Mouse (Mus musculus): Measurements from ENCODE around the gene Olfr1013. TPM values are rescaled to one million over a fixed set of nuclear protein-coding genes. Genes with fewer than 3 reads are reported as not detected.

The Olfr1013 gene
- polyA plus RNA-seq (2014; fragmentation: Nextera tagmentation; extraction: Ambion mirVana), result not detected in 2 replicates

GRCm38 (mm10) chr2:85766798-85767197, at the start of gene Olfr1013:
Gene Olfr1013 (plus strand): TSS chr2:85767098.
- Histone ChIP-seq H3K4me3 (ENCODE audit: low read depth, low read length) (no peak within 1 kb of the TSS), H3K9ac (ENCODE audit: low read length) (no peak within 1 kb of the TSS), H3K4me2 (ENCODE audit: low read length) (no peak within 1 kb of the TSS), H3K27me3 (replicated peaks; ENCODE audit: control insufficient read depth, insufficient read depth, low read length) (no peaks in the 10 kb centered on the region), H3K36me3 (ENCODE audit: control insufficient read depth, insufficient read depth, low read length) (no peaks in the 10 kb centered on the region), H3K4me1 (ENCODE audit: control insufficient read depth, insufficient read depth, low read length) (no peaks in the 10 kb centered on the region), H3K27ac (ENCODE audit: low read depth, low read length) (no peak within 1 kb of the TSS), H3K9me3 (replicated peaks; ENCODE audit: control insufficient read depth, low read length) (no peaks in the 10 kb centered on the region)
- DNase-seq (ENCODE audit: low spot score) (no peak), ATAC-seq (no peak)

GRCm38 (mm10) chr2:85725793-85726192, 41.1 kb upstream of the Olfr1013 start:
- ATAC-seq, result peak; percentile 44; the same call in 1 of the 2 replicates
- H3K27ac ChIP-seq (ENCODE audit: low read depth, low read length), result no peak overlapping the region
- no peaks in the 10 kb centered on the region for H3K4me1 ChIP-seq (ENCODE audit: control insufficient read depth, insufficient read depth, low read length)
- H3K9me3 ChIP-seq (replicated peaks; ENCODE audit: control insufficient read depth, low read length), result no peaks in the 10 kb centered on the region
- 17% methylated on average over 3 of the region's 3 CpGs for WGBS
- H3K9ac ChIP-seq (ENCODE audit: low read length), result no peak overlapping the region
- H3K4me3 ChIP-seq (ENCODE audit: low read depth, low read length), result no peak overlapping the region
- H3K4me2 ChIP-seq (ENCODE audit: low read length), result no peak overlapping the region
- DNase-seq (ENCODE audit: low spot score), result peak; percentile 75
- no peaks in the 10 kb centered on the region for H3K36me3 ChIP-seq (ENCODE audit: control insufficient read depth, insufficient read depth, low read length)
- H3K27me3 ChIP-seq (replicated peaks; ENCODE audit: control insufficient read depth, insufficient read depth, low read length), result no peaks in the 10 kb centered on the region

- Histone ChIP-seq H3K9ac (ENCODE audit: low read length) (no peak overlapping the region), H3K36me3 (ENCODE audit: control insufficient read depth, insufficient read depth, low read length) (no peaks in the 10 kb centered on the region), H3K4me2 (ENCODE audit: low read length) (no peak overlapping the region), H3K4me3 (ENCODE audit: low read depth, low read length) (no peak overlapping the region), H3K4me1 (ENCODE audit: control insufficient read depth, insufficient read depth, low read length) (no peaks in the 10 kb centered on the region), H3K27ac (ENCODE audit: low read depth, low read length) (no peak overlapping the region), H3K9me3 (replicated peaks; ENCODE audit: control insufficient read depth, low read length) (no peaks in the 10 kb centered on the region), H3K27me3 (replicated peaks; ENCODE audit: control insufficient read depth, insufficient read depth, low read length) (no peaks in the 10 kb centered on the region)
- WGBS, result 82% methylated on average over 4 of the region's 4 CpGs
- DNase-seq (ENCODE audit: low spot score) (no peak), ATAC-seq (no peak)
Measured at GRCm38 (mm10) chr2:85753822-85754221, 13.1 kb upstream of the Olfr1013 start.

GRCm38 (mm10) chr2:85762666-85763065, 4.2 kb upstream of the Olfr1013 start, which contains the start of gene Olfr1012:
Gene Olfr1012 (minus strand): TSS chr2:85762766.
- H3K4me3 ChIP-seq (ENCODE audit: low read depth, low read length), result no peak within 1 kb of the TSS
- no peak for DNase-seq (ENCODE audit: low spot score)
- H3K27me3 ChIP-seq (replicated peaks; ENCODE audit: control insufficient read depth, insufficient read depth, low read length), result no peaks in the 10 kb centered on the region
- no peaks in the 10 kb centered on the region for H3K36me3 ChIP-seq (ENCODE audit: control insufficient read depth, insufficient read depth, low read length)
- no peaks in the 10 kb centered on the region for H3K4me1 ChIP-seq (ENCODE audit: control insufficient read depth, insufficient read depth, low read length)
- no peak within 1 kb of the TSS for H3K4me2 ChIP-seq (ENCODE audit: low read length)
- ATAC-seq, result no peak
- H3K9me3 ChIP-seq (replicated peaks; ENCODE audit: control insufficient read depth, low read length), result no peaks in the 10 kb centered on the region
- H3K9ac ChIP-seq (ENCODE audit: low read length), result no peak within 1 kb of the TSS
- 73% methylated on average over 1 of the region's 1 CpGs for WGBS
- no peak within 1 kb of the TSS for H3K27ac ChIP-seq (ENCODE audit: low read depth, low read length)

DNA sequence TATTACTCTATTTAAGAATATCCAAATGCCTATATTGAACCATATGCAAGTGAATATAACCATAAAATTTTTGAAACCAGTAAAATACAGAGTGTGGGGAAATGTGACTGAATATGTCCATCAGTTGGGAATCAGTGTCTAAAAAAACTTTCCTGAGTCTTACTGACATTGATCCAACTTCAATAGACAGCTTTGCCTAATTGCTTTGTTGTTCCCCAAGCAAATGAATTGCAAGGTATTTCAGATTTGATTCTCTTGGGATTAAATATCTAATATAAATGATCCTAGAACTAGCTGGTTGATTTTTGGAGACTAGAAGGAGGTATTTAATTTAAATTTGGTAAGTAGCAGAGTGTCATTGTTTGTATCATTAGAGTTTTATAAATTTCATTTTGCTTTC, 5.5 kb downstream of the Olfr1013 start, which contains the start of gene Olfr1014:
TSS of gene Olfr1014 (plus strand) at position 301 of the 400 bp plus-strand sequence.
- Histone ChIP-seq H3K9me3 (replicated peaks; ENCODE audit: control insufficient read depth, low read length) (no peaks in the 10 kb centered on the region), H3K9ac (ENCODE audit: low read length) (no peak within 1 kb of the TSS), H3K4me3 (ENCODE audit: low read depth, low read length) (no peak within 1 kb of the TSS), H3K27ac (ENCODE audit: low read depth, low read length) (no peak within 1 kb of the TSS), H3K27me3 (replicated peaks; ENCODE audit: control insufficient read depth, insufficient read depth, low read length) (no peaks in the 10 kb centered on the region), H3K4me2 (ENCODE audit: low read length) (no peak within 1 kb of the TSS), H3K4me1 (ENCODE audit: control insufficient read depth, insufficient read depth, low read length) (no peaks in the 10 kb centered on the region), H3K36me3 (ENCODE audit: control insufficient read depth, insufficient read depth, low read length) (no peaks in the 10 kb centered on the region)
- ATAC-seq (no peak), DNase-seq (ENCODE audit: low spot score) (no peak)

DNA sequence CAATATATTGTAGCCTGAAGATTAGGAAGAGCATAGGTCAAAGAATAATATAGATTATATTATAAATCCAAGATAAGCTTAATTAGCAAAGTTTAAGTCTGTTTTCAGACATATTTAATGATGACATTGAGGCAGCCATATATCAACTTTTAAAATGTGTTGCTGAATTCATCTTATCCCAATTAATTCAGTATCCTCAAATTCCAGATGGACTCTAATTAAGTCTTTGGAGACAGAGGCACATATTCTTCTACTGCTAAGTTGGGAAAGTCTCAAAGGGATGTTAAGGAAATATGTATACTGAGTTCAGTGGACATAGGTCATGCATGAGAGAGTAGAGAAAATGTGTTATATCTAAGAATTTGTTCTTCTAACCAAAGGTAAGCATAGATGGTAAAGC, 14.8 kb downstream of the Olfr1013 start, which contains the start of gene Olfr1015:
TSS of gene Olfr1015 (plus strand) at position 301 of the 400 bp plus-strand sequence.
- DNase-seq (ENCODE audit: low spot score), result no peak
- Histone ChIP-seq H3K27ac (ENCODE audit: low read depth, low read length) (no peak within 1 kb of the TSS), H3K4me1 (ENCODE audit: control insufficient read depth, insufficient read depth, low read length) (no peaks in the 10 kb centered on the region), H3K9ac (ENCODE audit: low read length) (no peak within 1 kb of the TSS), H3K4me3 (ENCODE audit: low read depth, low read length) (no peak within 1 kb of the TSS), H3K27me3 (replicated peaks; ENCODE audit: control insufficient read depth, insufficient read depth, low read length) (no peaks in the 10 kb centered on the region), H3K36me3 (ENCODE audit: control insufficient read depth, insufficient read depth, low read length) (no peaks in the 10 kb centered on the region), H3K9me3 (replicated peaks; ENCODE audit: control insufficient read depth, low read length) (no peaks in the 10 kb centered on the region), H3K4me2 (ENCODE audit: low read length) (no peak within 1 kb of the TSS)
- ATAC-seq, result no peak

- H3K36me3 ChIP-seq (ENCODE audit: control insufficient read depth, insufficient read depth, low read length), result no peaks in the 10 kb centered on the region
- H3K4me3 ChIP-seq (ENCODE audit: low read depth, low read length), result no peak overlapping the region
- no peak overlapping the region for H3K27ac ChIP-seq (ENCODE audit: low read depth, low read length)
- H3K4me2 ChIP-seq (ENCODE audit: low read length), result no peak overlapping the region
- DNase-seq (ENCODE audit: low spot score) (peak; percentile 3), ATAC-seq (no peak; the same call in 1 of the 2 replicates)
- H3K9me3 ChIP-seq (replicated peaks; ENCODE audit: control insufficient read depth, low read length), result no peaks in the 10 kb centered on the region
- 19% methylated on average over 2 of the region's 2 CpGs for WGBS
- no peak overlapping the region for H3K9ac ChIP-seq (ENCODE audit: low read length)
- no peaks in the 10 kb centered on the region for H3K27me3 ChIP-seq (replicated peaks; ENCODE audit: control insufficient read depth, insufficient read depth, low read length)
- H3K4me1 ChIP-seq (ENCODE audit: control insufficient read depth, insufficient read depth, low read length), result no peaks in the 10 kb centered on the region
Measured at GRCm38 (mm10) chr2:85792331-85792730, 25.4 kb downstream of the Olfr1013 start.

GRCm38 (mm10) chr2:85802444-85802843, 35.5 kb downstream of the Olfr1013 start, which contains the start of gene Olfr1016:
Gene Olfr1016 (minus strand): TSS chr2:85802544.
- Histone ChIP-seq H3K27ac (ENCODE audit: low read depth, low read length) (no peak within 1 kb of the TSS), H3K4me1 (ENCODE audit: control insufficient read depth, insufficient read depth, low read length) (no peaks in the 10 kb centered on the region), H3K9me3 (replicated peaks; ENCODE audit: control insufficient read depth, low read length) (no peaks in the 10 kb centered on the region), H3K27me3 (replicated peaks; ENCODE audit: control insufficient read depth, insufficient read depth, low read length) (no peaks in the 10 kb centered on the region), H3K9ac (ENCODE audit: low read length) (no peak within 1 kb of the TSS), H3K4me2 (ENCODE audit: low read length) (no peak within 1 kb of the TSS), H3K4me3 (ENCODE audit: low read depth, low read length) (no peak within 1 kb of the TSS), H3K36me3 (ENCODE audit: control insufficient read depth, insufficient read depth, low read length) (no peaks in the 10 kb centered on the region)
- WGBS, result 95% methylated on average over 2 of the region's 2 CpGs
- DNase-seq (ENCODE audit: low spot score), result no peak
- no peak for ATAC-seq

DNA sequence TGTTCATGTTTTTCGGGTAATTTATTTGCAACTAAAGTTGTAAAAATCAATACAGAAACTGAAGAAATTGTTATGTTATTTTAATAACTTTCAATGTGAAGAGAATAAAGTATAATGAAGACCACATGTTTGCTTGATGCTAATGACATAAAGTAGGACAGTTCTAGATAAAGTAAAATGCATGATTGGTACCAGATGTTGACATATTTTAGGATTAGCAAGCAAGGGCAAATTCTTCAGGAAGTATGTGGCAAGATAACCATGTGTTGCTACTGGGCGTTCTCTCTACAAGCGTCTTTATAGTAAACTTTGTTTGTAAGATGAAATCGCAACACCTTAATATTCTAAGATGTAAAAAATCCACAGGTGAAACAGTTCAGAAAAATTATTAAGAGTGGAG, 37.6 kb downstream of the Olfr1013 start:
- no peaks in the 10 kb centered on the region for H3K9me3 ChIP-seq (replicated peaks; ENCODE audit: control insufficient read depth, low read length)
- no peaks in the 10 kb centered on the region for H3K27me3 ChIP-seq (replicated peaks; ENCODE audit: control insufficient read depth, insufficient read depth, low read length)
- H3K4me2 ChIP-seq (ENCODE audit: low read length), result no peak overlapping the region
- no peak overlapping the region for H3K4me3 ChIP-seq (ENCODE audit: low read depth, low read length)
- no peak overlapping the region for H3K27ac ChIP-seq (ENCODE audit: low read depth, low read length)
- H3K4me1 ChIP-seq (ENCODE audit: control insufficient read depth, insufficient read depth, low read length), result no peaks in the 10 kb centered on the region
- H3K36me3 ChIP-seq (ENCODE audit: control insufficient read depth, insufficient read depth, low read length), result no peaks in the 10 kb centered on the region
- ATAC-seq (no peak), DNase-seq (ENCODE audit: low spot score) (no peak)
- WGBS, result 92% methylated on average over 4 of the region's 4 CpGs
- H3K9ac ChIP-seq (ENCODE audit: low read length), result no peak overlapping the region

All from forebrain, embryonic 14.5 days (tissue).